Mouse (Mus musculus) ES-CJ7 (cell line): ENCODE results near the gene Ss18l2.

Experiments used
- DNase-seq: peaks from one replicate; pipeline ENCODE4 v3.0.0; 2011; ENCODE audit warnings: low read depth, low spot score

Ss18l2 gene

DNA sequence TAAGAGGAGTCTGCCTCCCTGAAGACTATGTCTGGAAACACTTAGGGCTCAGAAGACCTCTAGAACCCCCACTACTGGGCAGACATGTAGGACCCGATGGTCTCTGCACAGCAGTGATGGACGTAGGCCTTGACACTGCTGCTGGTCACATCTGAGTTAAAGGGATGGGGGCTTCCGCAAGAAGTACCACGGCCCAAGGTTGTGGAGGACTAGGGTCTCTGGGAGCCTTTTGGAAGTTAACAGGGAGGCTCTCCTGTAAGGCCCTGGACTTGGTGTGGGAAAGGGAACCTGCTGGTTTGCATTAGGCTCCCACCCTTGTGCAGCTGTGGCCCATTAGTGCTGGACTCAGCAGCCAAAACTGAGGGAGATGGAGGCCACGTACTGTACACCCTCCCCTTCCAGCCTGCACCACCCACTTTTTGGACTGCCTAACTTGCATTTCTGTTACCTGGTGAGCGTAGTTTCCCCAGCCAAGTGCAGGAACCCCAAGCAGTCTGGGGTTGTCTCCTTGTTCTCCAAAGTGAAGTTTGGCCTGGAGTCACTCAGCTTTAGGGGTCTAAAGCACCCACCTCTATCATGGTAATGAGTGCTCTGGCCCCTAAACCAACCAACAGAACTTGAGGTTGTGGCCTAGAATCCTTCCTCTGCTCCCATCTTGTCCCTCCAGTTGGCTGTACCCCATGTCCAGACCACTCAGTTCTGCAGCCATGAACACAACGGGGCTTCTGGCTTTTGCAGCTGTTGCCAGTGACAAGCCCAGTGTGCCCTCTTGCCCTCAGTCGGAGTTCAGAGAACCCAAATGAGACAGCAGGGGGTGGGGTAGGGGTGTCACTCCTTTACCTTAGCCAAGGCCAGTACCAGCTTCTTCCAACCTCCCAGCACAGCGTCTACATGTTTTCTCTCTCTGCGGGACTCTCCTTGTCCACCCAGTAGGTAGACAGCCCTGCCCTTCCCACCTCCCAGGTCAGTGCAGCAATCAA lies 48.0 kb downstream of the Ss18l2 start:
- no peak for DNase-seq

DNA sequence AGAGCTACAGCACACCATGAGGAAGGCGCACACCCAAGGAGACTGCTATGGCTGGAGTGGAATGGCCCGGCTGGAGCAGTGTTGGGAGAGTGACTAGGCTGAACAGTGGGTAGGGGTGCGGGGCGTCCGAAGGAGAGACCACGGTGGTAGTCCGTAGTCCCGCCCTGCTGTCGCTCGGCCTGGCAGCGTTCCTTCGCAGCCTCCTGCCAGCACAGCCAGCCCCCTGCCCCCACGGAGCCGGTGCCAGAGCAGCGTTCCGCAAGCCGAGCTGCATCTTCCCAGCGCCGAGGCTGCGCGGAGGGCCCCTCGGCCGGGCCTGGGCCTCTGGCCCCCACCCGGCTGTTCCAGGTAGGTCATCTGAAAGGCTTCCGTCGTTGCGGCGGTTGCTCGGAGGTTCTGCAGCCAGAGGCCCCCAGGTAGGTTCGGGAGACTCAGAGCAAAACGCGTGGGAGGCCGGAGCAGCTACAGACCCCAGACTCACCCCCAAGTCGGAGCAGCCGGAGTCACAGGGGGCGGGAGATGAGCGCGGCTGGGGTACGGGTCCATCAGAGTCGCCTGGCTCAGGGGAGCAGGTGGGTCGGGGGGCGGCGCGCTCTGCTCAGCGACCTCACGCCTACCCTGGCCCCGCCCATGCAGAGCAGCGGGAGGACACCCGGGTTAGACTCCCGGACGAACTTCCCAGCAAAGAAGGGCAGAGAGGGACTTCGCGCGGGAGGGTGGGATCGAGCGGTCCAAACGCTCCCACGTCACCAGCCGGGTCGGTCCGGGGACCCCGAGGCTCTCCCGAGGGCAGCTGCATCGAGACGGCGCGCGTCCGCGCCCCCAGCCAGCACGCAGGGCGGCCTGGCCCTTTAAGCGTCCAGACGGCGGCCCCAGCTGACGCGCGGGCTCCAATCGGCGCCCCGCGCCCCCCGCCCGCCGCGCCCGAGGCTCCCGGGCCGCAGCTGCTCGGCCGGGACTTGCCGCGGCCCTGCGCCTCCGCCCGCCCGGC lies 49.3 kb downstream of the Ss18l2 start, which contains the start of gene Zfp651:
Gene Zfp651, plus strand, starts transcription at position 240 of the 991 bp plus-strand sequence.
- peak; percentile 60 for DNase-seq

DNA sequence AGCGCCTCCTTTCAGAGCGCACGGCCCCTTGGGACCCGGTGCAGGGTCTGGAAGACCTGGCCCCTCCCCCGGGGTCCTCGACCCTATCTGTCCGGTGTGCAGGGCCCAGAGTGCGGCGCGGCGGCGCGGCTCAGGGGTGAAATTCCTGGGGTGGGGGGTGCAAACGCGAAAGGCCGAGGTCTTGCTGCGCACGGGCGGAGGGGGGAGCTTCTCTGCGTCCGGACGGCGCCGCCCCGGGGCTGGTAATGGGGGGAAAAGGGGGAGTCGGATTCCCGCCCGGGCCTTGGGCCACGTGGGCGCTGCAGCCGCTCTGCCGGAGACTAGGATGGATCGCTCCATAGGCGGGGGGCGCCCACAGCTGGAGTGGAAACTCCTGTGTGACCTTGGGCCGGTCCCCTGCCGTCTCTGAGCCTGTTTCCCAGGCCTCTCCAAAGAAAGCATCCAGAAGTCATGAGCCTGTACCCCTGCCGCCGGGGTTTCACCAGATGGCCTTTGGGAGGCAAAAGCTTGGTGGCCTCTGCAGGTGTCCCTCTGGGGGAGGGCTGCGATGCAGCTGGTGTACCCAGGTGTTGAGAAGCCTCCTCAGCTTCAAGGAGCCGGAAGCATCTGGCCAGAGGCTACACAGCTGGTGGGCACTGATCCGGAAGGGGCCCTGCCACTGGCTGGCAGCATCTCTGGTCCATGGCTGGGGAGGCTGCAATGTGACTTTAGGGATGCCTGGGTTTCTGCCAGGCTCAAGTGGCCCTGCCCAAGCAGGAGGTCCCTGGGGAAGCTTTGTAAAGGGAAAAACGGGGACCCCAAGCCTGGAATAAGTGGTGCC lies 50.4 kb downstream of the Ss18l2 start:
- DNase-seq, result peak; percentile 70

DNA sequence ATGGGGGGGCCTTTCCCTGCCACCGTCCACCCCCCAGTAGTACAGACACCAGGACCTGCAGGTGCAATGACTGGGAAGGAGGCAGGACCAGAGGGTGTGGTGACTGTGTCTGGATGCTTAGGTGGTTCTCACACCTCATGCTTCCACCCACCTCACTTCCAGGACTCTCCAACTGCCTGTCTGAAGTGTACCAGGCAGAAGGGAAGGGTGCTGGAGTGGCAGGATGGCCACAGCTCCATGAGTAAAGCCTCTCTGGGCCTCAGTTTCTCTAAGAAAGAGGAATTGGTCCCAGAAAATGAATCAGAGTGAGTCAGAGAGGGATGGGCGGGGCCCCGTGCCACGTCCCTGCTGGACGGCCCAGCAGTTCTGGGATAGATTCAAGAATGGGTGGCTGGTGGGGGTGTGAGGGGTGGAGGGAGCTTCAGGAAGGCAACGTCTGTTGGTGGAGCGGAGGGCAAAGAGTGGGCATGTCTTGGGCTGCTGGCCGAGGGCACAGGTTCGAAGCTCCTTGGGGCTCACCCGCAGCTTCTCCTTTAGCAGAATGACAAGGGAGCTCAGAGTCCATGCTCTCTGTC lies 51.0 kb downstream of the Ss18l2 start:
- no peak for DNase-seq

DNA sequence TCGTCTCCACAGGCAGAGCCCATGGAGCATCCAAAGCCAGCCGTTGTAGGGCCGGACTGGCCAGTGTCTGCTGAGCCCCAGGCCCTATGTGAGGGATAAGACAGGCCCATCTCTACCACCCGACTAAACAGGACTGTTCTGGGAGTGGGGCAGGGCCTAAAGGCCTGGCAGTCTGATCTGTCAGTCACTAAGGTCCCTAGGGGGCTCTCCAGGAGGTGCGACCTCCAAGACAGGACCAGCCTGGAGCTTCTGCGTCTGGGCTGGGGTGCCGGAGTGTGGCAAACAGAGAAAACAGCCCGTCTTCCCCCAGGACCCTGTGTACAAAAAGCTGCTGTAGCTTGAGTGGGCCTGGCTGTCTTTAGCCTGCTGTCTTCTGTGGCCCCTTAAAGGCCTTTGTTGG lies 51.7 kb downstream of the Ss18l2 start:
- no peak for DNase-seq

DNA sequence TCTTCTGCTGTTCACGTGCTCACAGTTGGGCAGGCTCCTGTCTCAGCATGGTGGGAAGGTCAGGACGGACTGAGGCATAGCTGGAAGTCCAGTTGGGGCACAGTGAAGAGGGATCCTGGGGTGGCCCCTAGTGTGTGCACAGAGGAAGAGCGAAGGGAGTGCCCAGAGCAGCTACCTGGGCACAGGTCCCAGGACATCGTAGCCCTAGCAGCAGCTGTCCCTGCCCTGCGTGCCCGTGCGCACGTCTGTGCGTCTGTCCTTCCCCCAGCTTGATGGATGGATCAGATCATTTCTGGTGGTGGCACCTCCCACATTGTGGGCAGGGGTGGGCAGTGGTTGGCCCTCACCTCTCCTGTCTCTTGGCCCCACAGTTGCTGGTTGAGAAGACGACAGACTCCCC lies 52.1 kb downstream of the Ss18l2 start:
- no peak for DNase-seq

DNA sequence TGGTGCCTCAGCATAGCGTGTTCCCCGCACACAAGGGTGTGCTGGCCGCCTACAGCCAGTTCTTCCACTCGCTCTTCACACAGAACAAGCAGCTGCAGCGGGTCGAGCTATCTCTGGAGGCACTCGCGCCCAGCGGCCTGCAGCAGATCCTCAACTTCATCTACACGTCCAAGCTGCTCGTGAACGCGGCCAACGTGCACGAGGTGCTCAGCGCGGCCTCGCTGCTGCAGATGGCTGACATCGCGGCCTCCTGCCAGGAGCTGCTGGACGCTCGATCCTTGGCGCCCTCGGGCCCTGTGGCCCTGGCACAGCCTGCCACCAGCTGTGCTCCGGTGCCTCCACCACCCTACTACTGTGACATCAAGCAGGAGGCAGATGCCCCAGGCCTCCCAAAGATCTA lies 52.6 kb downstream of the Ss18l2 start:
- DNase-seq, result peak; percentile 27
